Mouse (Mus musculus): ENCODE measurements around the gene Cyct.

- TF ChIP-seq CTCF (IDR thresholded peaks at IDR 0.05; ENCODE audit: control insufficient read depth, insufficient read depth, low read length) = no peak
- no peak for TF ChIP-seq POLR2A (IDR thresholded peaks at IDR 0.05; ENCODE audit: borderline replicate concordance, control insufficient read depth, low read depth, low read length)
These were observed 12.0 kb upstream of the Cyct start for GRCm38 (mm10) chr2:76372244-76372643.

Data from bone marrow, adult 2 months (tissue).